Mouse (Mus musculus) cerebellum, adult 11-12 months (tissue): ENCODE measurements around the gene Dclk1.

Source experiments
- DNase-seq: peaks from one replicate; pipeline ENCODE4 v3.0.0; 2022

Gene Dclk1

GRCm38 (mm10) chr3:55543929-55544684, 301.9 kb downstream of the Dclk1 start:
- no peak for DNase-seq

- DNase-seq: no peak
These were observed 303.1 kb downstream of the Dclk1 start for GRCm38 (mm10) chr3:55545296-55545695.

GRCm38 (mm10) chr3:55545916-55546315, 303.8 kb downstream of the Dclk1 start:
- DNase-seq: no peak

- DNase-seq: no peak
These were observed 304.9 kb downstream of the Dclk1 start for GRCm38 (mm10) chr3:55547106-55547505.

- no peak for DNase-seq
These were observed 307.2 kb downstream of the Dclk1 start for GRCm38 (mm10) chr3:55549376-55549775.

- no peak for DNase-seq
These were observed 308.8 kb downstream of the Dclk1 start for GRCm38 (mm10) chr3:55550962-55551361.

GRCm38 (mm10) chr3:55551912-55552311, 309.7 kb downstream of the Dclk1 start:
- no peak for DNase-seq

- no peak for DNase-seq
These were observed 310.9 kb downstream of the Dclk1 start for GRCm38 (mm10) chr3:55553031-55553430.

GRCm38 (mm10) chr3:55555848-55556247, 313.7 kb downstream of the Dclk1 start:
- DNase-seq: no peak

- DNase-seq: no peak
These were observed 316.4 kb downstream of the Dclk1 start for GRCm38 (mm10) chr3:55558570-55558969.

GRCm38 (mm10) chr3:55567476-55567875, 325.3 kb downstream of the Dclk1 start:
- DNase-seq: no peak

- DNase-seq: no peak
These were observed 327.4 kb downstream of the Dclk1 start for GRCm38 (mm10) chr3:55569539-55569938.

GRCm38 (mm10) chr3:55571034-55571433, 328.9 kb downstream of the Dclk1 start:
- no peak for DNase-seq

GRCm38 (mm10) chr3:55571552-55572296, 329.6 kb downstream of the Dclk1 start:
- no peak for DNase-seq

- DNase-seq: no peak
These were observed 330.1 kb downstream of the Dclk1 start for GRCm38 (mm10) chr3:55572297-55572681.

- DNase-seq: no peak
These were observed 331.8 kb downstream of the Dclk1 start for GRCm38 (mm10) chr3:55574003-55574402.

GRCm38 (mm10) chr3:55587434-55587971, 345.3 kb downstream of the Dclk1 start:
- DNase-seq: no peak

GRCm38 (mm10) chr3:55587972-55588946, 346.1 kb downstream of the Dclk1 start:
- no peak for DNase-seq
